31 mouse cellular contexts compared by ENCODE assay signal in the genomic region with DNA sequence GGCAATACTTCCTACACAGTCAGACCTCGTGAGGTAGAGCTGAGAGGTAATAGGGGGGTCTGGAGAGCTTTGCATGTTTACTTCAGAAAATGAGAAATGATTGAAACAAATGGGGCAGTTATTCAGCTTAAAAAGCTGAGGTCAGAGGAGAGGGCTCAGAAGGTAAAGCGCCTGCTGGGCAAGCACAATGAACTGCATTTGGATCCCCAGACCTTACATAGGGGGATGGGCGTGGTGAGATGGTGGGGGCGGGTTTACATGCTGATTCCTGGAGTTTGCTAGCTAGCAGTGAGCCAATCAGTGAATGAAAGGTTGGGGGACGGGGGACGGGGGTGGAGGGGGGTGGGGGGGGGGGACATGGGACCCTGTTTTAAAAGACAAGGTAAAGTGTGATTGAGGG.
DNase-seq lines count a peak whose midpoint lies in the region; ATAC-seq lines count a peak whose summit lies in the region.
"Had no signal": no experiment of that assay in that cellular context is flagged by ENCODE, and none has a peak within 500 bp of the region (broad histone marks: within the 10 kb centered on the region; RNA-seq: fewer than 3 reads in every experiment).

No protein-coding gene starts in this region.

- H3K27me3 ChIP-seq in forebrain, embryonic 11.5 days (ENCODE audit: control insufficient read depth, insufficient read depth, low read length): no peaks in the 10 kb centered on the region
- H3K27me3 ChIP-seq in forebrain, embryonic 16.5 days (replicated peaks; ENCODE audit: control insufficient read depth, insufficient read depth, low read length): no peaks in the 10 kb centered on the region
- H3K27me3 ChIP-seq in limb, embryonic 12.5 days: peaks cover 4% of the 10 kb centered on the region; the same call in 1 of the 2 replicates
- H3K27me3 ChIP-seq: forebrain, embryonic 15.5 days; heart, embryonic 13.5 days; midbrain, embryonic 15.5 days had no signal

- 2% methylated on average over 6 of the region's 6 CpGs for WGBS in forebrain, embryonic 11.5 days
- 5% methylated on average over 6 of the region's 6 CpGs for WGBS in forebrain, embryonic 16.5 days
- 22% methylated on average over 6 of the region's 6 CpGs for WGBS in limb, embryonic 12.5 days

- H3K9ac ChIP-seq in forebrain, embryonic 11.5 days (ENCODE audit: low read length): no peak overlapping the region
- no peak overlapping the region for H3K9ac ChIP-seq in forebrain, embryonic 16.5 days (replicated peaks; ENCODE audit: low read depth, low read length)
- no peak overlapping the region for H3K9ac ChIP-seq in limb, embryonic 12.5 days (replicated peaks)
- H3K9ac ChIP-seq: forebrain, embryonic 15.5 days; heart, embryonic 13.5 days; liver, embryonic 14.5 days; midbrain, embryonic 15.5 days had no signal

- no peak overlapping the region for H3K4me2 ChIP-seq in forebrain, embryonic 11.5 days (ENCODE audit: low read depth, low read length, severe bottlenecking)
- no peak overlapping the region for H3K4me2 ChIP-seq in forebrain, embryonic 16.5 days (ENCODE audit: low read length)
- no peak overlapping the region for H3K4me2 ChIP-seq in limb, embryonic 12.5 days
- H3K4me2 ChIP-seq: forebrain, embryonic 15.5 days; heart, embryonic 13.5 days; midbrain, embryonic 15.5 days had no signal

- peaks cover 6% of the 10 kb centered on the region; the same call in 1 of the 2 replicates for H3K4me1 ChIP-seq in forebrain, embryonic 11.5 days (replicated peaks; ENCODE audit: control insufficient read depth, insufficient read depth, low read length)
- no peaks in the 10 kb centered on the region for H3K4me1 ChIP-seq in forebrain, embryonic 16.5 days (replicated peaks; ENCODE audit: control insufficient read depth, insufficient read depth, low read length)
- peaks cover 46% of the 10 kb centered on the region for H3K4me1 ChIP-seq in limb, embryonic 12.5 days (replicated peaks)
- H3K4me1 ChIP-seq: forebrain, embryonic 15.5 days; midbrain, embryonic 15.5 days had no signal

- H3K9me3 ChIP-seq in forebrain, embryonic 11.5 days (ENCODE audit: control insufficient read depth, low read length): no peaks in the 10 kb centered on the region
- no peaks in the 10 kb centered on the region for H3K9me3 ChIP-seq in forebrain, embryonic 16.5 days (ENCODE audit: control insufficient read depth, low read length)
- H3K9me3 ChIP-seq in limb, embryonic 12.5 days: no peaks in the 10 kb centered on the region
- H3K9me3 ChIP-seq: forebrain, embryonic 15.5 days; heart, embryonic 13.5 days; midbrain, embryonic 15.5 days had no signal

- DNase-seq in forebrain, embryonic 11.5 days (ENCODE audit: low spot score): peak; percentile 56
- peak; percentile 57 for DNase-seq in ES-CJ7 (ENCODE audit: low read depth, low spot score)
- DNase-seq in ZHBTc4 (ENCODE audit: low read depth, low spot score): peak; percentile 55
- DNase-seq in kidney, adult 9 months: no peak
- DNase-seq in kidney, postnatal 36 days: no peak
- DNase-seq in thymus, postnatal 25 days: no peak
- DNase-seq: adrenal gland, postnatal 14 days; cerebellum, adult 11 months; cerebellum, adult 9-10 months; gastrocnemius, adult 2 months; gastrocnemius, postnatal 36 days; heart, adult 18-20 months; heart, postnatal 10 days; kidney, adult 8-10 months; kidney, postnatal 10 days; liver; lung, adult 2 months; lung, postnatal 10 days; thymus, adult 2 months; thymus, postnatal 4 days had no signal

- H3K4me3 ChIP-seq in forebrain, embryonic 11.5 days (ENCODE audit: low read depth, low read length): no peak overlapping the region
- H3K4me3 ChIP-seq in forebrain, embryonic 16.5 days (replicated peaks; ENCODE audit: low read length): no peak overlapping the region
- no peak overlapping the region for H3K4me3 ChIP-seq in limb, embryonic 12.5 days (replicated peaks)
- H3K4me3 ChIP-seq: forebrain, embryonic 15.5 days; gastrocnemius, adult 2 months; heart, embryonic 13.5 days; left cerebral cortex, adult 2 months; midbrain, embryonic 15.5 days had no signal

- H3K36me3 ChIP-seq in forebrain, embryonic 11.5 days (ENCODE audit: control insufficient read depth, insufficient read depth, low read length): no peaks in the 10 kb centered on the region
- H3K36me3 ChIP-seq in forebrain, embryonic 16.5 days (ENCODE audit: control insufficient read depth, insufficient read depth): no peaks in the 10 kb centered on the region
- no peaks in the 10 kb centered on the region for H3K36me3 ChIP-seq in limb, embryonic 12.5 days
- H3K36me3 ChIP-seq: forebrain, embryonic 15.5 days; G1E; heart, embryonic 13.5 days; midbrain, embryonic 15.5 days had no signal

- ATAC-seq in forebrain, embryonic 11.5 days (replicated peaks; ENCODE audit: low FRiP score): no peak
- ATAC-seq in forebrain, embryonic 16.5 days: no peak
- ATAC-seq in limb, embryonic 12.5 days (ENCODE audit: insufficient number of reproducible peaks, insufficient read depth, low FRiP score, low TSS enrichment, low read depth): no peak
- ATAC-seq: CD4-positive, CD25-positive, alpha-beta regulatory T cell, adult 4 months; forebrain, embryonic 15.5 days; intestine, embryonic 16.5 days; midbrain, embryonic 15.5 days had no signal

- H3K27ac ChIP-seq in forebrain, embryonic 11.5 days (ENCODE audit: low read depth, low read length): no peak overlapping the region
- H3K27ac ChIP-seq in forebrain, embryonic 16.5 days (ENCODE audit: low read length): no peak overlapping the region
- 0 out of 2 replicates have a peak overlapping the region, but pooled peaks have one; percentile 2 for H3K27ac ChIP-seq in limb, embryonic 12.5 days
- H3K27ac ChIP-seq: forebrain, embryonic 15.5 days; gastrocnemius, adult 2 months; heart, embryonic 13.5 days; left cerebral cortex, adult 2 months; liver, embryonic 14.5 days; macrophage; midbrain, embryonic 15.5 days had no signal

Comparison
In these comparisons a context has a peak if more than half of its experiments do, and no peak if none do; other contexts are left out.
1. DNase-seq: peak in forebrain, embryonic 11.5 days (single experiment), ES-CJ7 (single experiment) and ZHBTc4 (single experiment); none in kidney, adult 9 months (single experiment), kidney, postnatal 36 days (0 of 2) and thymus, postnatal 25 days (single experiment).